In the genomic region with DNA sequence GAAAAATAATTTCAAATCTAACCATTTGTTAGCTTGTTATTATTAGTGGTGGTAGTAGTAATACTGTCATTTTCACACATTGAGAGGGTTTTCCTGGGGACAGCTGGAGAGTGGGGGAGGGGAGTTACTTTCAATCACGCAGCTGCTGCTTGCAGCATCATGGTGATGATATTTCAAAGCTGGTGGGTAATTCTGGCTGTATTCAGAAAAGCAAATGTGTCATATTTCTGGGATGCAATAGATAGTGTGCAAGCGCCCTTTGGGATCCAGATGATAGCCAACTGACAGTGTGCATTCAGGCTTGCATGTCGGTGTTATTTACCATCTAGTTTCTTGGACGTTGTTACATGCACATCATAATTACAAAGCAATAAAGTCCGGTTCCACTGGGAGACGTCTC, we compare ENCODE assay signal across 12 mouse cellular contexts. TPM values are rescaled to one million over a fixed set of nuclear protein-coding genes. Genes with fewer than 3 reads are reported as not detected.
DNase-seq lines count a peak whose midpoint lies in the region; ATAC-seq lines count a peak whose summit lies in the region.
"Had no signal": no experiment of that assay in that cellular context is flagged by ENCODE, and none has a peak within 500 bp of the region (broad histone marks: within the 10 kb centered on the region; RNA-seq: fewer than 3 reads in every experiment).

No protein-coding gene starts in this region.

- WGBS in forebrain, embryonic 10.5 days: 80% methylated on average over 6 of the region's 6 CpGs
- 47% methylated on average over 6 of the region's 6 CpGs for WGBS in neural tube, embryonic 12.5 days

- no peaks in the 10 kb centered on the region for H3K27me3 ChIP-seq in forebrain, embryonic 10.5 days (ENCODE audit: poor library complexity, severe bottlenecking)
- H3K27me3 ChIP-seq in neural tube, embryonic 12.5 days (replicated peaks): no peaks in the 10 kb centered on the region
- H3K27me3 ChIP-seq: embryonic facial prominence, embryonic 13.5 days had no signal

- peaks cover 76% of the 10 kb centered on the region for H3K4me1 ChIP-seq in forebrain, embryonic 10.5 days
- peaks cover 34% of the 10 kb centered on the region for H3K4me1 ChIP-seq in neural tube, embryonic 12.5 days

- no peak for ATAC-seq in neural tube, embryonic 12.5 days (ENCODE audit: low FRiP score, low read depth)
- no peak for ATAC-seq in monocyte, adult 5-6 weeks (replicated peaks; ENCODE audit: insufficient number of reproducible peaks, low FRiP score, low TSS enrichment, poor library complexity, severe bottlenecking)

- DNase-seq in kidney, postnatal 10 days: peak; percentile 47
- no peak for DNase-seq in kidney, adult 11 months
- no peak for DNase-seq in forebrain, embryonic 10.5 days (ENCODE audit: extremely low spot score, low spot score)
- peak; percentile 39 for DNase-seq in layer of hippocampus, adult 11-12 months (ENCODE audit: low spot score)
- no peak for DNase-seq in spleen, adult 18-20 months
- DNase-seq in kidney, adult 18-20 months: no peak
- DNase-seq: adrenal gland, postnatal 10 days; kidney, postnatal 14 days had no signal

- no peaks in the 10 kb centered on the region for H3K36me3 ChIP-seq in forebrain, embryonic 10.5 days (replicated peaks)
- no peaks in the 10 kb centered on the region for H3K36me3 ChIP-seq in neural tube, embryonic 12.5 days
- H3K36me3 ChIP-seq: embryonic facial prominence, embryonic 13.5 days had no signal

- H3K4me3 ChIP-seq in forebrain, embryonic 10.5 days: no peak overlapping the region
- no peak overlapping the region for H3K4me3 ChIP-seq in neural tube, embryonic 12.5 days
- H3K4me3 ChIP-seq: embryonic facial prominence, embryonic 13.5 days had no signal

- no peak overlapping the region for H3K9ac ChIP-seq in neural tube, embryonic 12.5 days
- H3K9ac ChIP-seq: embryonic facial prominence, embryonic 13.5 days had no signal

- no peaks in the 10 kb centered on the region for H3K9me3 ChIP-seq in forebrain, embryonic 10.5 days
- no peaks in the 10 kb centered on the region for H3K9me3 ChIP-seq in neural tube, embryonic 12.5 days
- H3K9me3 ChIP-seq: embryonic facial prominence, embryonic 13.5 days had no signal

- peak overlapping the region; percentile 67; the same call in 1 of the 2 replicates for H3K27ac ChIP-seq in forebrain, embryonic 10.5 days
- H3K27ac ChIP-seq in neural tube, embryonic 12.5 days: peak overlapping the region; percentile 64; the same call in 1 of the 2 replicates

- peak overlapping the region; percentile 43 for H3K4me2 ChIP-seq in neural tube, embryonic 12.5 days (replicated peaks)
- H3K4me2 ChIP-seq: embryonic facial prominence, embryonic 13.5 days; heart, embryonic 11.5 days had no signal

RNA-seq across cellular contexts. Expression of gene Rhbdd1, which starts 4.2 kb away (rescaled TPM):
- polyA plus RNA-seq in forebrain, embryonic 10.5 days (2016; fragmentation: Nextera tagmentation; extraction: Ambion mirVana): 10.2 and 10.6 TPM in 2 replicates
- 8.7 and 9.5 TPM in 2 replicates for polyA plus RNA-seq in neural tube, embryonic 12.5 days (2016; fragmentation: Nextera tagmentation; extraction: Ambion mirVana)
- total RNA-seq in monocyte, adult 5-6 weeks (2017): 20.5 to 28.8 TPM (median 20.9 TPM) in 3 replicates

RNA-seq across cellular contexts. Expression of gene Irs1, which starts 29.2 kb away (rescaled TPM):
- 11.3 and 11.8 TPM in 2 replicates for polyA plus RNA-seq in forebrain, embryonic 10.5 days (2016; fragmentation: Nextera tagmentation; extraction: Ambion mirVana)
- 11.8 and 12.6 TPM in 2 replicates for polyA plus RNA-seq in neural tube, embryonic 12.5 days (2016; fragmentation: Nextera tagmentation; extraction: Ambion mirVana)
- total RNA-seq in monocyte, adult 5-6 weeks (2017): 0.21 TPM in 1 of 3 replicates, not detected in the others

Comparison
In these comparisons a context has a peak if more than half of its experiments do, and no peak if none do; other contexts are left out.
1. DNase-seq: peak in kidney, postnatal 10 days (single experiment) and layer of hippocampus, adult 11-12 months (single experiment); none in kidney, adult 11 months (single experiment), forebrain, embryonic 10.5 days (single experiment), spleen, adult 18-20 months (0 of 2) and kidney, adult 18-20 months (single experiment).